Mouse (Mus musculus): Measurements from ENCODE around the gene Wfs1. TPM values are rescaled to one million over a fixed set of nuclear protein-coding genes. Genes with fewer than 3 reads are reported as not detected.

Wfs1 gene
- total and polyA plus RNA-seq, 2 experiments: 2.1 to 8.8 TPM

DNA sequence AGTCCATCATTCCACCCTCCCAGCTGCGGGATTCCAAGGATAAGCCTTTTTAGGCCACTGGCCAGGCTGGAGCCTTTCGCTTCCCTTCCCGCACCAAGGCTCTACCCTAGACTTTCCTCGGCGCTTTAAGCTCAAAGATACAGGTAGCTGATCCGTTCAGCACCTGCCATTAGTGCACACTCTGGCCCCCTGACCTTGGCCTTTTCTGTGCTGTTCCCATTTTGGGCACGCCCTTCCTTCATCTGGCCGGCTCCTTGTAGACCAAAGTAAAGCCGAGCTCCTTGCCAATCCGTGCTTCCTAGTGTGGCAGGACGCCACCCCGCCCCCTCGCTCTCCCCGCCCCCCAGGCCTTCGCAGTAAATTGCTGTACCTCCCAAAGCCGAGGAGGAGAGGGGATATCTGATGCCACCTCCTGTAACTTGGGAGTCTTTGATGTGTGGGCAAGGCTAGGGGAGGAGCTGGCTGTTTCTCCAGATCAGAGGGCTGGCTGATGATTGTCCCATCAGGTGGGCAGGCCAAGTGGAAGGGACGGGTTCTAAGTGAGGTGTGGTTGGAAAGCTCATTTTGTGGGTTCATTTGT lies 40.4 kb upstream of the Wfs1 start:
- TF ChIP-seq CTCF (IDR thresholded peaks at IDR 0.05; ENCODE audit: low read depth, low read length): no peak
- no peak for TF ChIP-seq POLR2A (IDR thresholded peaks at IDR 0.05; ENCODE audit: extremely low read depth, insufficient read depth, low read length)
- 2% methylated on average over 17 of the region's 17 CpGs for WGBS
- Histone ChIP-seq H3K4me3 (ENCODE audit: insufficient read depth, low read depth, low read length) (no peak overlapping the region), H3K4me1 (ENCODE audit: control insufficient read depth, insufficient read depth, low read length) (no peaks in the 10 kb centered on the region; the same call in 1 of the 2 replicates), H3K36me3 (ENCODE audit: control insufficient read depth, insufficient read depth, low read length) (no peaks in the 10 kb centered on the region), H3K79me2 (ENCODE audit: control insufficient read depth, insufficient read depth, low read length) (no peaks in the 10 kb centered on the region), H3K27ac (replicated peaks; ENCODE audit: insufficient read depth, low read depth, low read length) (no peak overlapping the region), H3K27me3 (ENCODE audit: control insufficient read depth, insufficient read depth, low read length) (peaks cover 17% of the 10 kb centered on the region; the same call in 1 of the 2 replicates), H3K9ac (ENCODE audit: low read depth, low read length) (no peak overlapping the region)
- DNase-seq (ENCODE audit: extremely low read depth, low read depth, low spot score): no peak

- no peak overlapping the region for H3K27ac ChIP-seq (replicated peaks; ENCODE audit: insufficient read depth, low read depth, low read length)
- H3K79me2 ChIP-seq (ENCODE audit: control insufficient read depth, insufficient read depth, low read length): no peaks in the 10 kb centered on the region
- 2% methylated on average over 69 of the region's 72 CpGs for WGBS
- H3K4me3 ChIP-seq (ENCODE audit: insufficient read depth, low read depth, low read length): peak overlapping the region; percentile 34; the same call in 1 of the 2 replicates
- DNase-seq (ENCODE audit: extremely low read depth, low read depth, low spot score): no peak
- H3K27me3 ChIP-seq (ENCODE audit: control insufficient read depth, insufficient read depth, low read length): peaks cover 17% of the 10 kb centered on the region; the same call in 1 of the 2 replicates
- H3K9ac ChIP-seq (ENCODE audit: low read depth, low read length): no peak overlapping the region
- TF ChIP-seq CTCF (IDR thresholded peaks at IDR 0.05; ENCODE audit: low read depth, low read length): no peak
- TF ChIP-seq POLR2A (IDR thresholded peaks at IDR 0.05; ENCODE audit: extremely low read depth, insufficient read depth, low read length): no peak
- no peaks in the 10 kb centered on the region; the same call in 1 of the 2 replicates for H3K4me1 ChIP-seq (ENCODE audit: control insufficient read depth, insufficient read depth, low read length)
- no peaks in the 10 kb centered on the region for H3K36me3 ChIP-seq (ENCODE audit: control insufficient read depth, insufficient read depth, low read length)
Measured at GRCm38 (mm10) chr5:37028486-37029311, 39.7 kb upstream of the Wfs1 start.

GRCm38 (mm10) chr5:37028104-37028485 lies 39.1 kb upstream of the Wfs1 start:
- 3% methylated on average over 37 of the region's 37 CpGs for WGBS
- Histone ChIP-seq H3K4me3 (ENCODE audit: insufficient read depth, low read depth, low read length) (peak overlapping the region; percentile 34; the same call in 1 of the 2 replicates), H3K36me3 (ENCODE audit: control insufficient read depth, insufficient read depth, low read length) (no peaks in the 10 kb centered on the region), H3K79me2 (ENCODE audit: control insufficient read depth, insufficient read depth, low read length) (no peaks in the 10 kb centered on the region), H3K27me3 (ENCODE audit: control insufficient read depth, insufficient read depth, low read length) (peaks cover 17% of the 10 kb centered on the region; the same call in 1 of the 2 replicates), H3K27ac (replicated peaks; ENCODE audit: insufficient read depth, low read depth, low read length) (no peak overlapping the region), H3K9ac (ENCODE audit: low read depth, low read length) (no peak overlapping the region), H3K4me1 (ENCODE audit: control insufficient read depth, insufficient read depth, low read length) (no peaks in the 10 kb centered on the region; the same call in 1 of the 2 replicates)
- TF ChIP-seq CTCF (IDR thresholded peaks at IDR 0.05; ENCODE audit: low read depth, low read length) (no peak), POLR2A (IDR thresholded peaks at IDR 0.05; ENCODE audit: extremely low read depth, insufficient read depth, low read length) (no peak)
- no peak for DNase-seq (ENCODE audit: extremely low read depth, low read depth, low spot score)

- TF ChIP-seq POLR2A (IDR thresholded peaks at IDR 0.05; ENCODE audit: extremely low read depth, insufficient read depth, low read length) (no peak), CTCF (IDR thresholded peaks at IDR 0.05; ENCODE audit: low read depth, low read length) (no peak)
- Histone ChIP-seq H3K79me2 (ENCODE audit: control insufficient read depth, insufficient read depth, low read length) (no peaks in the 10 kb centered on the region), H3K4me3 (ENCODE audit: insufficient read depth, low read depth, low read length) (peak overlapping the region; percentile 34; the same call in 1 of the 2 replicates), H3K4me1 (ENCODE audit: control insufficient read depth, insufficient read depth, low read length) (no peaks in the 10 kb centered on the region; the same call in 1 of the 2 replicates), H3K36me3 (ENCODE audit: control insufficient read depth, insufficient read depth, low read length) (no peaks in the 10 kb centered on the region), H3K9ac (ENCODE audit: low read depth, low read length) (no peak overlapping the region), H3K27me3 (ENCODE audit: control insufficient read depth, insufficient read depth, low read length) (peaks cover 17% of the 10 kb centered on the region; the same call in 1 of the 2 replicates), H3K27ac (replicated peaks; ENCODE audit: insufficient read depth, low read depth, low read length) (no peak overlapping the region)
- DNase-seq (ENCODE audit: extremely low read depth, low read depth, low spot score): no peak
- WGBS: 19% methylated on average over 13 of the region's 13 CpGs
Measured at GRCm38 (mm10) chr5:37027701-37028100, 38.7 kb upstream of the Wfs1 start.

GRCm38 (mm10) chr5:37017222-37017621 lies 28.2 kb upstream of the Wfs1 start:
- WGBS: 51% methylated on average over 3 of the region's 3 CpGs
- no peaks in the 10 kb centered on the region for H3K27me3 ChIP-seq (ENCODE audit: control insufficient read depth, insufficient read depth, low read length)
- no peak overlapping the region for H3K27ac ChIP-seq (replicated peaks; ENCODE audit: insufficient read depth, low read depth, low read length)
- H3K4me3 ChIP-seq (ENCODE audit: insufficient read depth, low read depth, low read length): no peak overlapping the region
- H3K4me1 ChIP-seq (ENCODE audit: control insufficient read depth, insufficient read depth, low read length): no peaks in the 10 kb centered on the region
- H3K79me2 ChIP-seq (ENCODE audit: control insufficient read depth, insufficient read depth, low read length): no peaks in the 10 kb centered on the region
- TF ChIP-seq POLR2A (IDR thresholded peaks at IDR 0.05; ENCODE audit: extremely low read depth, insufficient read depth, low read length): no peak
- TF ChIP-seq CTCF (IDR thresholded peaks at IDR 0.05; ENCODE audit: low read depth, low read length): no peak
- H3K9ac ChIP-seq (ENCODE audit: low read depth, low read length): no peak overlapping the region
- no peak for DNase-seq (ENCODE audit: extremely low read depth, low read depth, low spot score)
- H3K36me3 ChIP-seq (ENCODE audit: control insufficient read depth, insufficient read depth, low read length): no peaks in the 10 kb centered on the region
